Mouse (Mus musculus): ENCODE results near the gene Wwox.
A peak's percentile ranks its signal among the peaks of the same experiment; 100 is the strongest.

Wwox gene

DNA sequence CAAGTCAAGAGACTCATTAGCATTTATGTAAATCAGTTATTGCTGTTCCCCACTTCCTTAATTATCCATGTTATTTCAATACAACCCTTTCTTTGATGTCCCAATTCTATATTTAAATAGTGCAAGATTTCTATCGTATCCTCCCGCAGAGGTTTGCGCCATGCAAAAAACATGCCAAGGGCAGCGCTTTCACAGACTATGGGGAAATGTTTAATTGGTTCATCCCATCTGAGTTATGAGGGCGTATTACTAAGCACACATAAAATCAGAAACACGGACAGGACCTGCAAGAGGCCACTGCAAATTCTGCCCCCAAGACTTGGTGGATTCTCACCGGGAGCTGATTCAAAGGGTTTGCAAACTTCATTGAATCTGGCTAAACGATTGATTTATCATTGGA, 468.6 kb downstream of the Wwox start:
- DNase-seq (ENCODE audit: low spot score), result no peak

DNA sequence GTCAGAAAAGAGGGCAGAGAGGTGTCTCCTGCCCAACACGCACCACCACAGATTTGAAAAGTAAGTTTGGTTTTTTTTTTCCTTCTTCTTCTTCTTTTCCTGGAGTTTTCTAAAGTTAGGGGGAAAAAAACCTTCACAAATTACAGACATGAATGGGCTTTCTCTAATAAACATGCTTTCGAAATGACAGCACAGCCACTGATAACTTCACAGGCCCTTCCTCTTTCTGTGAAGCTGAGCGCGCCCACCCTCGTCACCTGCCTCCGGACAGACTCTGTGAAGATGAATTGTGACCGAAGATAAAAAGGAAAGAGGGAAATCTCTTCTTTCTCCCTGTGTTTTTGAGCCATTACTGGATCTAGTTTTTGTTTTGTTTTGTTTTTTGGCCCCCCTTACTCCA, 469.1 kb downstream of the Wwox start:
- DNase-seq (ENCODE audit: low spot score), result no peak

DNA sequence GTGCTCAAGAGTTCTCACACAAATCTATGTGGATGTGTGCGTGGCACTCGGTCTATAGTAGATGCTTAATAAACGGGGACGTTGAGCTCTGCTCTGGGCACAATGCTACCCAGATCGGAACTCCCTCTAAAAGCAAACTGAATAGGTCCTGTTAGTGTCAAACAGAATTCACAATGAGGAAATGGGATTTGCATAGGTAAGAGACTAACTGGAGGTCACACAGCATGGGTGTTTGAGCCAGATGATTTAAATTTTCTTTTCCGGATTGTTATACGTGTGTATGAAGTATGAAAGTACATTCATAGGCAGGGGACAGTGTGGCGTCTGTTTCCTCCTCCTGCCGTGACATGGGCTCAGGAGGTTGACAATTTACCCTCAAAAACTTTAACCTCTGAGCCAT, 469.7 kb downstream of the Wwox start:
- DNase-seq (ENCODE audit: low spot score), result no peak

DNA sequence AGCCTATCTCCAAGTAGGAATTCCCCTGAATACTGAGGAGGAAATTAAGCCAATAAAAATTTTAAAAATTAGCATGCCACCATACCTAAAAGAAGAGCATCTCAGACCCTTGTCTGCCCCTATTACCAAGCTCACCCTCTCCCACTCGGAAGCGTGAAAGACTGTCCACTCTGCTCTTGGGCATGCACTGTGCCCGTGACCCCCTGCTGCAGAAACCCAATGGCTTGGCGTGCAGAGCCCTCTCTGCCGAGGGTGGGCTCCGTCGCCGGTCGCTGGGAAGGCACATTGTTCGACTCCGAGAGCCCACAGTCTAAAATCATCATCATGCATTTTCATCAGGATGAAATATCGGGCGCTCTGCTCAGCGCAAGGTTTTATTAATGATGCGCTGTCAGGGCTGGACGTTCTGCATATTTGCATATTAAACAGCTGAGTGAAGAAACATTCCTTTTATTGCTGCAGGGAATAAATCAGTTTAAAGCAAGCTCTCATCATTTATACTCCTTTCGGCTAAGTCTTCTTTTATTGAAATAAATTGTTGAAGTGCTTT, 471.7 kb downstream of the Wwox start:
- no peak for DNase-seq (ENCODE audit: low spot score)

DNA sequence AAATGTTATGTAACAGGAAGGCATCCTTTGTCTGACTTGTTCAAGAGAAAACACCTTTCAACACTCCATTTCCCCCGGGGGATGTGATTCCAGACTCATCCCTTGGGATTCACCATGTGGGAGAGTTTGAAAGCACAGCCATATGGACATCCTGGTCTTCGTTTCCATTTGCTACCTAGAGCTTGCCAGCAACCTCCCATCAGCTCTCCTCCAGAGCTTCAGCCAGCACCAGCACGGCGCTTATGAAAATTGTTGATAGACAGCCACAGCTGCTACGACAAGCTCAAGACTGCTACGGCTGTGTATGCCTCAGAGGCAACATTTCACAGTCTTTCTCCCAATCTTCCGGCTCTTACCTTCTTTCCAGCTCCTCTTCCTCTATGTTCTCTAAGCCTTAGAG, 484.2 kb downstream of the Wwox start:
- no peak for DNase-seq (ENCODE audit: low spot score)

DNA sequence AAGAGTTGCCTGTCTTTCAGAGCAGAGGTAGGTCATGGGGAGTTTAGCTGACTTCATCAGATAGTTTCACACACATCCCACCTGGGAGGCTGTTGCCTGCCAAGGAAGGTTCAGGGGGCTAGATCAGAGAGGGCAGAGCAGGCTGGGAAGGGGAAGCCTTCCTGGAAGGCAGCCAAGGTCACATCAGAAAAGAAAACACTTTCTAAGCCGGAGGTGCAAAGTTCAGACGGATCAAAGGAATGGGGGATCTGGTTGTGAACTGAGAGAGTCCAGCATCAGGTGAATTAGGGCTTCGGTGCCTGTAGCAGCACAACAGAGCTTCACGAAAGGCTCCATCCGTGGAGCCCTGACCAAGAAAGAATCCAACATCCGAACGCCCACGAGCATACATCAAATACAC, 488.0 kb downstream of the Wwox start:
- no peak for DNase-seq (ENCODE audit: low spot score)

DNA sequence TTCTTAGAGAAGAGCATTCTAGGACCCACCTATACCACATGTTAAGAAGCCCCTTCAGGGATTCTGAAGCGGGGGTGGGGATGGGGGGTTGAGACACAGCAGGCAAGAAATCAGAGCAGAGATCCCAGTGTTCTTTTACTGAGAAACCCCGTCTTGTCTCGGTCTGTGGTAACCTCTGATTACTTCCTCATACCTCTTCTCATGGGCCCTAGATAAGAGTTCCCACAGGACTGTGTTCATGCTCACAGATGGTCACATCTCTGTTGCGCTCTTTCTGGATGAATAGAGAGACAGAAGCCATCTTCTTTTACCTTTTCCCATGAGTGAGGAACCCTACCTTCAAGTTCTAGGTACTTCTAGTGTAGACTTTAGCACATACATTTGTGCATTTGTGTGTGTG, 488.5 kb downstream of the Wwox start:
- no peak for DNase-seq (ENCODE audit: low spot score)

DNA sequence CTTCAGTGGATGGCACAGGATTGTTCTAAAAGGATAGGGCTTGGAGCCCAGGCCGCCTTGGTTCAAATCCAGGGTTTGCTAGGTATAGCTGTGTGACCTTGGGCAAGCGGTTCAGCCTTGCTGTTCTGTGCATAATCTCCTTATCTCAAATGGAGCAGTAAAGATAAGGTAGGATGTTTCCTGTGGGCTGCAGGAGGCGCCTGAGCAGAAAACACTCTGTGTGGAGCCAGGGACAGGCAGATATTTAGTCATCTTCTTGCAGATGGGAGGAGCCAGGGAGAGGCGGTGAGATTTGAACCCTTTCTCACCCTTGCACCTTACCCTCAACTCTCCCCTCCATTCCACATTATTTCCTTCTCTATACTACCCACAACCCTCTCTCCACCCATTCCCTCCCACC, 490.1 kb downstream of the Wwox start:
- no peak for DNase-seq (ENCODE audit: low spot score)

DNA sequence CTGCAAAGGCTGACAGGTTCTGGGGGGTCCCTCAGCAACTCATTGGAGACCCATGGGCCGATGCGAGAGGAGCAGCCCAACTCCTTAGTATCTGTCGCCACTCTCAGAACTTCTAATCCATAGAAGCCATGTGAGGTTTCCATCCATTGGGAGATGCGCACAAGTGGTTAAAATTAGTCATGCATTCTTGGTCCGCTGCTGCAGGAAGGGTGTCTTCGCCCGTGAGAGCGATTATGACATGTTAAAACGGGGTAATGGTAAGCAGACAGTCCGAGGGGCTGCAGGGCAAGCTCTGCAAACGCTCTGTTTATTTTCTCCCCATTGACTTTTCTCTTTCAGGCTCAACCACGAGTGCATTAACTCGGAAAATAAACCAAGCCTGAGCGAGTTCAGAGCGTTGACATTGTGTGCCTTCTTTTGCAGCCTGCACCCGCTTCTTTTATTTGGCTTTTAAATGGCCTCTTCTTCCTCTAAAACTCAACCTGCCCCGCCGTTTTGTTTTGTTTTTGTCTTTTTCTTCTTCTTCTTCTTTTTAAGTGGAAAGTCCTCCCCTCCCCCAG, 492.7 kb downstream of the Wwox start:
- DNase-seq (ENCODE audit: low spot score), result no peak

DNA sequence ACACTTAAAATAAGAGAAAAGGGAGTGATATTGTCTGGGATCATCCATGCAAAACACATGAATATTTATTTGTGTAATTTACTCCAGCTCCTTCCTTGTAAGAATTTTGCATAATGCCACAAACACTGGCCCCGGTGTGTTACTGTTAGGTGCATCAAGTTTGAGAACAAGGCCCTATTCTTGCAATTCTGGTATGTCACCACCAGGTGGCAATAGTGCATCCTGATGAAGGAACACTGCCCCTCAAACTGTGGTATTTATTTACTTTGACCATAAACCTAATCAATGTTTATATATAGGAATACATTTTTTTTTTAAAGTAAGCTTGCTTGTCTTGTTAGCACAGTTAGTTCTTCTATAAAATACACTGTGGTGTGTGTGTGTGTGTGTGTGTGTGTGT, 493.8 kb downstream of the Wwox start:
- DNase-seq (ENCODE audit: low spot score), result no peak

DNA sequence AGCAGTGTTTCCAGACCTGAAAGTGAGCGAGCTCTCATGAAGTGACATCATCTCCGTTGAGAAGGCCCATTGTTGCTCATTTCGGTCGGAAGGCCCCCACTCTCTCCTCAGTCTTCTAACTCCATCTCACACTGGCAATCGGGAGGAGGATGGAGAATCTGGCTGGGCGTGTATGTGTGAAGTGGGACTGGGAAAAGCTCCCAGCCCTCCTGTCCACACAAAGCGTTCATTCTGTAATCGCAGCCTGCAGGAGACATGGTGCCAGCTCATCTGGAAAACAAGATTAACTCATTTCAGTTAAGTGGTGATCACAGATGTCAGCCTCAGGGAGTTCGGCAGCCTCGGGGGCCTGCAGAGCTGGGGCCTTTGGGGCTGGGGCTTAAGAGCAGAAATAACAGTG, 497.4 kb downstream of the Wwox start:
- no peak for DNase-seq (ENCODE audit: low spot score)

DNA sequence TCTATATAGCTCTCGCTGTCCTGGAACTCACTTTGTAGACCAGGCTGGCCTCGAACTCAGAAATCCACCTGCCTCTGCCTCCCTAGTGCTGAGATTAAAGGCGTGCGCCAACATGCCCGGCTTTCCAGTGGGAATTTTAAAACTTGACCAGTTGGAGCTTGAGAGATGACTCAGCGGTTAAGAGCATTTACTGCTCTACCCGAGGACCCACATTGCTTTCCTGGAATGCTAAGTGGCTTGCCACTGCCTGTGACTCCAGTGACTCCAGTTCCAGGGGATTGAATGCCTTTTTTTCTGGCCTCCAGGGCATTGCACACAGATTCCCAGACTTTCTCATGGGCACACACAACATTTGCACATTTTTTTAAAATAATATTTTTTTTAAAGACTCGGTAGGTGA, 499.9 kb downstream of the Wwox start:
- no peak for DNase-seq (ENCODE audit: low spot score)

DNA sequence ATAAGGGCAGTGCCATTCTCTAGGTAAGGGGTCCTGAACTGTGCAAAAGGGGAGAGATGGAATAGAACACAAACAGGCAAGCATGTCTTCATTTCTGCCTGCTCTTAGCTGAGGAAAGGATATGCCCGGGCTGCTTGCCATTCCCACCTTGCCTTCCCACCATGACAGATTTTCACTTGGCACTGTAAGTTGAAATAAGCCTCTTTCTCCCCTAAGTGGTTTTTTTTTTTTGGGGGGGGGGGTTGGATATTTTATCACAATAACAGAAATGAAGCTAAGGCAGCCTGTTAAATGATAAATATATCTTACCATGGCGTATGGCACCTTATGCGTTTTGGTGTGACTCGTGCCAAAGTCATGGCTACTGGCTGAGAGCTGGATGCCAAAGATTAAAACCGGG, 501.6 kb downstream of the Wwox start:
- DNase-seq (ENCODE audit: low spot score), result no peak

DNA sequence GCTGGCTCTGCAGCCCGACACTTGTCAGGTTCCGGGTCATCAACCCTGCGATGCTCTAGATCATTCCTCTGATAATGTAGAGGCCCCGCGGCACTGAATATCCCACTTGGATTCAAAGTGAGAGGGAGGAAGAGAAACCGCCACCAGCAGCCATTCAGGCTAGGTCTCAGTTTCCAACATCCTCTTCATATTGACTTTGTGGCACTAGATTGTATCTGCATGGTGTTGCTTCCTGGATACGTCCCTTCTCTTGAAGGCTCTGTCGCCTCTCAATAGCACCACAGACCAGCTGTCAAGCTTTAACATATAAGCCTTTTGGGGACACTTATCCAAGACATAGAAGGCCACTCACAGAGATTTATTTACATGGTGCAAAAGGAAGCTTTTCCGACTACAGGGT, 502.2 kb downstream of the Wwox start:
- DNase-seq (ENCODE audit: low spot score), result no peak

DNA sequence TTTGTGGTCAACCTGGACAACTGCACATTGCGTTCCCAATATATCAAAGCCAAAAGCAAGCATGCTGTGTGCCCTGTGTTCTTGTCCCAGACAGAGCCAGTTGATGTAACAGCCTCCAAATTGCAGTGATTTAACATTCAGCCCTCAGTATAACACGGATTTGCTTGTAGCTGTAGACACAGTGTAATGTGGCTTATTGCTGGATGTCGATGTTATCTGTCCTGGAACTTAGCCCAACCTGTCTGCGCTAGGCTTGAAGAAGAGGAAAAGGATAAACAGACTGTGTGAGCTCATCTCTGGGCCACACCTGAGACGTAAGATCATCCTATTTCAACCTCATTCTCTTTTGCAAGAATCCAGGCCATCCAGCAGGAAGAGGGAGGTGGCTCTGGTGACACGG, 508.5 kb downstream of the Wwox start:
- DNase-seq (ENCODE audit: low spot score), result no peak

DNA sequence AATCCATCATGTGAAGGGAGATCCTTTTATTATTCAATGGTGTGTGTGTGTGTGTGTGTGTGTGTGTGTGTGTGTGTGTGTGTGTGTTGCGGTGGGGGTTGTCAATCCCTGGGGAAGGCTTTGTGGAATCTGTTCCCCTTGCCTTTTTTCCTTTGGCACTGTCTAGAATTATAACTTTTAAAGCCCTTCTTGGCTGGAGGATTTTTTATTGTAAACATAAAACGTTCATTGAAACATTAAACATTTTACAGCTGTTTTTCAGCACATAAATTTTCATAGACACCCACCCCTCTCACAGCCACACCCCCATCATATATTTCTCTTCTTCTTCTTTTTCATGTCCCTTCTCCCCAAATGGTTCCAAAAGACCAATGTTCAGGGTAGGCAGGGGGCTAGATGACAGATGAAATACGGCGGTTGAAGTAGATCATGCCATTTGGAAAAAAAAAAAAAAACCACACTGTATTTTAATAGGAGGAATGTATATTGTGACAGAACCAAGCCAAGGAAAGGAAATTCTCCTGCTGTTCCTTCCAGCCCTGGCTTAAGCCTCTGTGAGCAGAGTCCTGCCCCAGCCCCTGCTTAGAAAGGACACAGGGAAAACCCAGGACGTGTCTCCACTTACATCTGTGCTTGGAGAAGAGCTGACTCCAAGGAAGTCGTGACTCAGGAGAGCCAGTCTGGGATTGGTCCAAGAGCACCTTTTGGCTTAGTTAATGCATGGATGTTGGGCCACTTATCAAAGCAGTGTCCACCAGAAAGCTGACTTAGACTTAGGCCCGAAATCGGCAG, 517.1 kb downstream of the Wwox start:
- no peak for DNase-seq (ENCODE audit: low spot score)

DNA sequence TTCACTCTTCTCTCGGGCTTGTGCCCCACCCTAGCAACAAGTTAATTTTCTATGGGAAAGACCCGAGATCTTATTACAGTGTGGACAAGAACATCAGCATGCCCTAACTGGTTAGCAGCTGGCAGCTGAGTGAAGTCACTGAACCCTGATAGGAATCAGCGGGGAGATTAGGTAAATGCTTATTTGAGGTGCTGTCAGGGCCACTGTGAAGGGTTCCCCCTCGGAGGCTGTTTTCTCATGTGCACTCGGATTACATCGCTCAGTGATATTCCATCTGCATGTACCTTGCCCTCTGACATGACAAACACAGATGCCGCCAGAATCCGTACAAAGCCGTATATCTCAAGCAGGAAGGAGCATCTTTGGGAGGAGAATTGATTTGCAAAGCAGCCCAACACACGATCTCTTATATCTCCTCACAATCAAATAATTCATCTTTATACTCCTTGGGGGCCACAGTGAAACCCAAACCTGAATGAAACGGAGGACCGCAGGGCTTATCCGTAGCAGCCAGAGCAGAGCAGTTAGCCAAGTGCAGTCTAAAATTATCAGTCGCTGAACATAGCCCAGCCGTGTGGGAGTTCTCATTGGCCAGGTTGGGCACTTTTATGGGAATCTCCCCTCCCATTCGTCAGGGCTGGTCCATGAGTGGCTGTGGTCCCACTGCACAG, 519.1 kb downstream of the Wwox start:
- no peak for DNase-seq (ENCODE audit: low spot score)

DNA sequence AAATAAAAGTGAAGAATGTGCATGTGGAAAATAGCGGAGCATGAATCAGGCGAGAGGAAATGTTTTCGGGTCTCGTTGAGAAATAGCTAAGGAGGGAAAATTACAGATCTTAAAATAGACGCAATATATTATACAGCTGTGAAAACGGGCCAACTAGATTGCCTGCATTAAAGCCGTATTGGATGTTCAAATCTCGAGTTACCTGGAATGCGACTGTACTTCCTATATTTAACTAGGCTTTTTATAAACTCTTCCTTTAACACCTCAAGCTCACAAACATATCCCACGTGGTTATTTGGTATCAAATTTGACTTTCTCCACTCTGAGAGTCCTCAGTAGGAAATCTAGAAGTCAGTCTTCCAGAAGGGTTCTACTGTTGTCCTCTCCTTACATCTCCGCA, 520.0 kb downstream of the Wwox start:
- no peak for DNase-seq (ENCODE audit: low spot score)

DNA sequence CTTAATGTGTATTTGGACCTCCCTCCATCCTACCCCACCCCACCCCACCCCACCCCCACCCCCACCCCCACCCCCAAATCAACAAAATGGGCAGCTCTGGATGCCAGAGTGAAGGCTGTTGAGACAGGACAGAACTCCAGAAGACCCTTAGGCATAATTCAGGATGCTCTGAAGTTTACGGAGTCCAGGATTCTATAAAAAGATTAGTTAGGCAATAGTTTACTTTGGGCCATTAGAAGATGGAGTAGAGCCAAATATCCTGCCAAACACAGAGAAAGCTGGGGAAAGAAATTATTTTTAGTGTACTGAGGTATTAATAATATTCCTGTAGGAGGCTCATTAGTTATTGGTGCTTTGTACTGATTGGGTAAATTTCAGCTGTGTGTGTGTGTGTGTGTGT, 523.0 kb downstream of the Wwox start:
- no peak for DNase-seq (ENCODE audit: low spot score)

DNA sequence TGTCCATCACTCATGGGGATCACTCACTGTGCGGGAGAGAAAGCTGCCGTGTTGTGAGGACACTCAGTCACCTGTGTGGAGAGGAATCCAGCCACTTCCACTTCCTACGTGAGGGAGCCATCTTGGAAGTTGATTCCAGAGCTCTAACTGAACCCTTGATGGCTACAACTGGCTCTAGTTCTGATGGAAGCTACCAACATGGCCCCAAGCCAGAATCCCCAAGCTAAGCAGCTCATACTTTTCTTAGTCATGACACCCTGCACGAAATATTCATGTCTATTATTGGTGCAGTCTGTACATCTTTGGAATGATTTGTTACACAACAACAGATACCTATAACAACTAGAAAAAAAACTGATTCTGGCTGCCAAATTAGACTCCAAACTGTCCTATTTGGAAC, 523.8 kb downstream of the Wwox start:
- DNase-seq (ENCODE audit: low spot score), result no peak

DNA sequence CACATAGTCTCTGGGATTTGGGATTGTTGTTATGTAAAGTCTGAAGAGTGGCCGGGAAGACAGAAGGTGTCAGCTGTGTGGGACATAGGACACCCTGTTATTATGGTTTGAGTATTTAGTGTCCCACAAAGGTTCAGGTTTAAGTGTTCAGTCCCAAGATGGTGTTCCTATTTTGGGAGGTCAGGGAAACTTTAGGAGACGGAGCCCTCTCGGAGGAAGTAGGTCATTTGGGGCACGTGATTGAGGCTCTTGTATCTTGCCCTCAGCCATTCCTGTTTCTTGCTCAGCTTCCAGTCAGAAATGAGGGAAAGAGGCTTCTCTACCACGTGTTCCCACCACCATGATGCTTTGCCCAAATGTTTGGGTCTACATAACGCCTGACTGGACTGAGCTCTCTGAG, 524.8 kb downstream of the Wwox start:
- DNase-seq (ENCODE audit: low spot score), result no peak

DNA sequence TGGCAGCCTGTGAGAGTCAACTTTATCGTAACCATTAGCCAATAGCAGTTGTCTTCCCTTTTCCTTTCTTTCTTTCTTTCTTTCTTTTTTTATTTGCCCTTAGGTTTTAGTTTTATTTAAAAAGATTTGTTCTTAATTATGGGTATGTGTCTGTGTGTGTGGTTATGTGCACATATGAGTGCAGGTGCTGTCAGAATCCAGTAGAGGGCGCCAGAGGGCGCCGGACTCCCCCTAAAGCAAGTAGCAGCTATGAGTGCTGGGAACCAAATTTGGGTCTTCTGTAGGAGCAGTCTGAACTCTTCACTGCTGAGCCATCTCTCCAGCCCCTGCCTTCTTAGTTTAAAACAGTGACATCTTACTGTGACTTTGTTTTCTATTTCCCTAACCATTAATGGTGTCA, 529.4 kb downstream of the Wwox start:
- DNase-seq (ENCODE audit: low spot score), result no peak

DNA sequence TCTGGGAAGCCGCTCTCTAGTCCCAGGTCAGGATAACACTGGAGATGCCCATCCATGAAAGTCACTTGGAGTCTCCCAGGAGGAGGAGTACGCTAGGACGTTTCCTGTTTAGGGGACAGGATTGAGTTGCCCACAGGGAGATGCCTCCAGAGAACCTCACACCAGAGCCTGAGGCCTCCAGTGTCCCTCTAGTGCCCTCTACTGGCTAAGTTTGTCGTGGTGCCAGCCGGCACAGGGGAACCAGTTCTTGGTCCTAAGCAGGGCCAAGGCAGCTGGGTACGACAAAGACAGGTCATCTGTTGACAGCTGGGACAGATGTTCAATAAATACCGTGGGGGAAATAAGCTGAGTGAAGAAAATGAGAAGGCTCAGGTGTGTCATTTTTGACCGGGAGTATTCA, 531.9 kb downstream of the Wwox start:
- peak; percentile 58 for DNase-seq (ENCODE audit: low spot score)

Data from ovary, adult 18-20 months (tissue).